ENCODE assay signal across 9 mouse cellular contexts in the genomic region with DNA sequence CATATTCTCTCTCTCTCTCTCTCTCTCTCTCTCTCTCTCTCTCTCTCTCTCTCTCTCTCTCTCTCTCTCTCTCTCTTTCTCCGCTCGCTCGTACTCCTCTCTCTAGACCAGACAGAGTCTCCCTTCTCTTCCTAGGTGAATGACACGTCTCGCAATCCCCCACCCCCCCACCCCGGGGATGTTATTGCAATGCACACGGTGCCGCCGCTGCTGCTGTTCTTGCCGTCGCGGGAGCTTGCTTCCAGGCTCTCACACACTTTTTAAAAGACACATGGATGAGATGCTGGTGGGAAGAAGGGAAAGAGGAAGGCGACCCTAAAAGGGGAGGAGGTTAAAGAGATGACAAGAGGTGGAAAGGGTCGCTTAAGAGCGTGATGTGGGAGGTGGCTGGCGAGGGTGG. TPM values are rescaled to one million over a fixed set of nuclear protein-coding genes. Genes with fewer than 3 reads are reported as not detected.
DNase-seq lines count a peak whose midpoint lies in the region; ATAC-seq and TF ChIP-seq lines count a peak whose summit lies in the region.
"Had no signal": no experiment of that assay in that cellular context is flagged by ENCODE, and none has a peak within 500 bp of the region (broad histone marks: within the 10 kb centered on the region; RNA-seq: fewer than 3 reads in every experiment).

No protein-coding gene starts in this region.

- H3K36me3 ChIP-seq in intestine, embryonic 15.5 days, result no peaks in the 10 kb centered on the region
- H3K36me3 ChIP-seq in neural tube, embryonic 12.5 days, result no peaks in the 10 kb centered on the region

- TF ChIP-seq POLR2A in embryonic fibroblast, embryonic 13.5 days (IDR thresholded peaks at IDR 0.05; ENCODE audit: low read depth, low read length), result no peak

- H3K27ac ChIP-seq in left cerebral cortex, adult 2 months, result peak overlapping the region; percentile 90
- no peak overlapping the region for H3K27ac ChIP-seq in embryonic fibroblast, embryonic 13.5 days (ENCODE audit: insufficient read depth, low read length)
- no peak overlapping the region for H3K27ac ChIP-seq in intestine, embryonic 15.5 days
- H3K27ac ChIP-seq in neural tube, embryonic 12.5 days, result peak overlapping the region; percentile 72; the same call in 1 of the 2 replicates

- peak overlapping the region; percentile 99 for H3K4me2 ChIP-seq in intestine, embryonic 15.5 days (replicated peaks)
- peak overlapping the region; percentile 76 for H3K4me2 ChIP-seq in neural tube, embryonic 12.5 days (replicated peaks)

- H3K9me3 ChIP-seq in intestine, embryonic 15.5 days, result no peaks in the 10 kb centered on the region
- no peaks in the 10 kb centered on the region for H3K9me3 ChIP-seq in neural tube, embryonic 12.5 days

- no peak for DNase-seq in left cerebral cortex, adult 2 months (ENCODE audit: extremely low spot score in 1 of 2, low spot score in 2 of 2)
- no peak for DNase-seq in left cerebral cortex, postnatal 25 days (ENCODE audit: low spot score in 2 of 2)
- no peak for DNase-seq in layer of hippocampus, adult 18-20 months (ENCODE audit: low spot score in 2 of 2)
- no peak for DNase-seq in cerebellum, postnatal 36 days
- DNase-seq in T-cell, adult 2 months (ENCODE audit: low spot score), result no peak

- 0% methylated on average over 12 of the region's 16 CpGs for WGBS in intestine, embryonic 15.5 days
- 0% methylated on average over 16 of the region's 16 CpGs for WGBS in neural tube, embryonic 12.5 days

- no peak overlapping the region for H3K9ac ChIP-seq in intestine, embryonic 15.5 days
- H3K9ac ChIP-seq in neural tube, embryonic 12.5 days, result peak overlapping the region; percentile 77

- intact Hi-C loops in left cerebral cortex, adult 2 months (cut with DNase I), result loop anchor here (5.0 to 10.0 kb wide), 5 partner anchors 145 to 527 kb away; no protein-coding TSS in a partner anchor
- intact Hi-C loops in left cerebral cortex, postnatal 25 days (cut with DNase I), result loop anchor here (5.0 to 10.0 kb wide), 3 partner anchors 305 to 1048 kb away; no protein-coding TSS in a partner anchor

- H3K27me3 ChIP-seq in intestine, embryonic 15.5 days (replicated peaks), result peaks cover 9% of the 10 kb centered on the region; the same call in 1 of the 2 replicates
- no peaks in the 10 kb centered on the region for H3K27me3 ChIP-seq in neural tube, embryonic 12.5 days (replicated peaks)

- no peak for TF ChIP-seq CTCF in left cerebral cortex, adult 2 months (IDR thresholded peaks at IDR 0.05)
- no peak for TF ChIP-seq CTCF in embryonic fibroblast, embryonic 13.5 days (IDR thresholded peaks at IDR 0.05; ENCODE audit: borderline replicate concordance, insufficient read depth, low read length)

- H3K4me1 ChIP-seq in embryonic fibroblast, embryonic 13.5 days (ENCODE audit: control insufficient read depth, insufficient read depth, low read length), result no peaks in the 10 kb centered on the region; the same call in 1 of the 2 replicates
- H3K4me1 ChIP-seq in intestine, embryonic 15.5 days (replicated peaks), result peaks cover 17% of the 10 kb centered on the region
- 0 out of 2 replicates have a peak, but pooled peaks cover 4% of the 10 kb centered on the region for H3K4me1 ChIP-seq in neural tube, embryonic 12.5 days

- ATAC-seq in intestine, embryonic 15.5 days, result no peak
- ATAC-seq in neural tube, embryonic 12.5 days (ENCODE audit: low FRiP score, low read depth), result 0 out of 2 replicates have a peak, but pooled peaks have one; percentile 1

- H3K4me3 ChIP-seq in left cerebral cortex, adult 2 months, result peak overlapping the region; percentile 90
- H3K4me3 ChIP-seq in embryonic fibroblast, embryonic 13.5 days (ENCODE audit: insufficient read depth, low read length), result peak overlapping the region; percentile 79
- H3K4me3 ChIP-seq in intestine, embryonic 15.5 days (replicated peaks), result peak overlapping the region; percentile 66
- peak overlapping the region; percentile 74 for H3K4me3 ChIP-seq in neural tube, embryonic 12.5 days

RNA-seq across cellular contexts. Expression of a gene that starts 1.3 kb away (rescaled TPM):
- 100 to 1,000 TPM; 230 to 245 TPM for total RNA-seq in left cerebral cortex, adult 2 months (2021)
- total RNA-seq in left cerebral cortex, postnatal 25 days (2021), result 100 to 1,000 TPM; 251 to 259 TPM
- polyA plus RNA-seq in embryonic fibroblast, embryonic 13.5 days (2011; ENCODE audit: insufficient read length, low read depth, missing spikeins), result 3.6 and 4.3 TPM in 2 replicates
- polyA plus RNA-seq in intestine, embryonic 15.5 days (2015; fragmentation: Nextera tagmentation; extraction: Ambion mirVana), result 0.54 and 0.75 TPM in 2 replicates
- 12.0 and 13.9 TPM in 2 replicates for polyA plus RNA-seq in neural tube, embryonic 12.5 days (2016; fragmentation: Nextera tagmentation; extraction: Ambion mirVana)
- 100 to 1,000 TPM; 176 to 199 TPM for total RNA-seq in layer of hippocampus, adult 18-20 months (2021)
- polyA plus RNA-seq: erythroblast, embryonic 14.5 days had no signal

Comparison
In these comparisons a context has a peak if more than half of its experiments do, and no peak if none do; other contexts are left out.
1. H3K27ac ChIP-seq: peak in left cerebral cortex, adult 2 months (single experiment) and neural tube, embryonic 12.5 days (single experiment); none in embryonic fibroblast, embryonic 13.5 days (single experiment) and intestine, embryonic 15.5 days (single experiment).
2. Peak in every context shown above with its lines, with median percentiles within 50 percentile points of each other: H3K4me3 ChIP-seq.